Mouse (Mus musculus): ENCODE results near the gene Slc25a26. TPM values are rescaled to one million over a fixed set of nuclear protein-coding genes. Genes with fewer than 3 reads are reported as not detected.

Slc25a26 gene
- polyA plus RNA-seq, 2 experiments: 1.7 to 2.6 TPM

DNA sequence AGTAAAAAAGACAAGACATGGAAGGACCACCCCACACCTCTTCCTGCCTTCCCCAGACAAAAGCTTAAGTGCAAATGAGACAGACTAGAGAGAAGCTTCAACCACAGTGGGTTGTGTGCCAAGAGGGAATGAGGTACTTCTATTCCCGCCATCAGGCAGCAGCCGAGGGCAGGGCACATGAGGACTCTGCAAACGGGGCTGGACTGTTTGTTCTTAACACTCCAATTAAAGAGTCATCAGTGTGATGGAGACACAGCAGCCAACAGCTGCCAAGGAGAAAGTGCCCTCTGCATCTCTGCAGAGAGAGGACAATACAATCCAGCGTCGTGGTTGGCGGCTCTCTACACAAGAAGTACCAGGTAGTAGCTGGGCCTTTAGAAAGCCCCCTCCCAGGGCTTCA lies 128.7 kb downstream of the Slc25a26 start:
- Histone ChIP-seq H3K4me1 (replicated peaks; ENCODE audit: control insufficient read depth in 2 of 2, insufficient read depth in 2 of 2, low read length in 1 of 2) (no peaks in the 10 kb centered on the region), H3K27ac (no peak overlapping the region), H3K27me3 (ENCODE audit: control insufficient read depth, insufficient read depth, low read length) (no peaks in the 10 kb centered on the region), H3K9ac (replicated peaks) (no peak overlapping the region), H3K4me2 (ENCODE audit: low read depth) (no peak overlapping the region), H3K4me3 (ENCODE audit: insufficient read depth in 1 of 2, low read depth in 2 of 2, low read length in 2 of 2) (no peak overlapping the region), H3K36me3 (replicated peaks; ENCODE audit: control insufficient read depth, insufficient read depth, low read depth) (no peaks in the 10 kb centered on the region), H3K9me3 (ENCODE audit: control insufficient read depth, low read length) (no peaks in the 10 kb centered on the region)
- TF ChIP-seq EP300 (IDR thresholded peaks at IDR 0.05; ENCODE audit: low read depth) (no peak), CTCF (IDR thresholded peaks at IDR 0.05; ENCODE audit: low read depth) (no peak)
- no peak for ATAC-seq (ENCODE audit: insufficient read depth)
- WGBS (ENCODE audit: insufficient replicate concordance): 64% methylated on average over 6 of the region's 6 CpGs
- DNase-seq (ENCODE audit: low read depth in 3 of 3, low spot score in 3 of 3): no peak

DNA sequence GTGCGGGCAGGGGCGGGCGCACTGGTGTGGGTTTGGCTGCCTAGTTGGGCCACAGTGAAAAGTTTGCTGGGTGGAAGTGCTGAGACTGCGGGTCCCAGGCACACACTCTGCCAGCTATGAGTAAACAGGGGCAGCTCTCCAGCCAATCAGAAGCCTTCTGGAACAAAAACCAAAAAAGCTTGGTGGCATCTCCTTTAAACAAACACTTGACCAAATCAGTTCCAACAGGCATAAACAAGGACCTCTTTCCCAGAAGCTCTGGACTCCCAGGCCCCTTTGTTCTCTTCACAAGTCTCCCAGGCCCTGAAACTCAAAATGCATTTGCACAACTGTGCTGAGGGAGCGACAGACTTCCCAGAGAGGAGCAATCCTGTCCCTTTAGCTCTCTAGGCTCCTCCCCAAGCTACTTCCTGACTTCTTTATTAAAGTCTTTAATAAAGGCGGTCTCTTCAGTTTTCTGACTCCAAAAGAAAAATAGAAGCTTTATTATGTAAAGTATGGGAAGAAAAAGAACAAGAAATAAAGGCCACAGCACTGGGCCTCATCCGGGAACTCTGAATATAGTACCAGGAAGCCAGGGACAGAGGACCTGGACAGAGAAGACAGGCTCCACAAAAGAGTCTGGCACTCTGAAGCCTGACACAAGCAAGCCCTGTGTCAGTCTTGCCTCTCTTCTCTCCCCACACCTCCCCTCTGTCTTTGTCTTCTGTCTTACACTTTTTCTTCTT lies 131.1 kb downstream of the Slc25a26 start:
- H3K4me1 ChIP-seq (replicated peaks; ENCODE audit: control insufficient read depth in 2 of 2, insufficient read depth in 2 of 2, low read length in 1 of 2): no peaks in the 10 kb centered on the region
- H3K4me3 ChIP-seq (ENCODE audit: insufficient read depth in 1 of 2, low read depth in 2 of 2, low read length in 2 of 2): no peak overlapping the region
- ATAC-seq (ENCODE audit: insufficient read depth): no peak
- no peaks in the 10 kb centered on the region for H3K9me3 ChIP-seq (ENCODE audit: control insufficient read depth, low read length)
- WGBS (ENCODE audit: insufficient replicate concordance): 61% methylated on average over 7 of the region's 7 CpGs
- no peak overlapping the region for H3K27ac ChIP-seq
- no peak for TF ChIP-seq CTCF (IDR thresholded peaks at IDR 0.05; ENCODE audit: low read depth)
- no peak for TF ChIP-seq EP300 (IDR thresholded peaks at IDR 0.05; ENCODE audit: low read depth)
- H3K36me3 ChIP-seq (replicated peaks; ENCODE audit: control insufficient read depth, insufficient read depth, low read depth): no peaks in the 10 kb centered on the region
- no peak for DNase-seq (ENCODE audit: low read depth in 3 of 3, low spot score in 3 of 3)
- H3K4me2 ChIP-seq (ENCODE audit: low read depth): no peak overlapping the region
- H3K27me3 ChIP-seq (ENCODE audit: control insufficient read depth, insufficient read depth, low read length): no peaks in the 10 kb centered on the region
- no peak overlapping the region for H3K9ac ChIP-seq (replicated peaks)

DNA sequence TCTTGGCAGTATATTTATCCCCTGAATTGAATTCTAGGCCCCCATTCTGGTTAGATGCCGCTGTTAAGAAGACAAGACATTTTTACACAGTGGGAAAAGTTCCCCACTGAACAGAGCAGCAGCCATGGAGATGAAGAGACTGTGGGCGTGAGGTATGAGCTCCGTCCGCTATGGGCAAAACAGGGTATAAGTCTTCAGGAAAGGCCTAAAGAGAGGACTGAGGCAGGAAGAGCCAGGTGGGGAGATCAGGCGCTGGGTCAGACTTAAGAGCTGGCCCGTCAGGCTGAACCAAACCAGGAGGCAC lies 131.6 kb downstream of the Slc25a26 start:
- H3K36me3 ChIP-seq (replicated peaks; ENCODE audit: control insufficient read depth, insufficient read depth, low read depth): no peaks in the 10 kb centered on the region
- DNase-seq (ENCODE audit: low read depth in 3 of 3, low spot score in 3 of 3) (no peak), ATAC-seq (ENCODE audit: insufficient read depth) (no peak)
- H3K27me3 ChIP-seq (ENCODE audit: control insufficient read depth, insufficient read depth, low read length): no peaks in the 10 kb centered on the region
- H3K4me1 ChIP-seq (replicated peaks; ENCODE audit: control insufficient read depth in 2 of 2, insufficient read depth in 2 of 2, low read length in 1 of 2): peaks cover 0 to under 1% of the 10 kb centered on the region in 2 experiments; a peak in 1 of 4 replicates
- H3K9me3 ChIP-seq (ENCODE audit: control insufficient read depth, low read length): no peaks in the 10 kb centered on the region
- no peak overlapping the region for H3K4me3 ChIP-seq (ENCODE audit: insufficient read depth in 1 of 2, low read depth in 2 of 2, low read length in 2 of 2)
- 72% methylated on average over 6 of the region's 6 CpGs for WGBS (ENCODE audit: insufficient replicate concordance)
- TF ChIP-seq EP300 (IDR thresholded peaks at IDR 0.05; ENCODE audit: low read depth) (no peak), CTCF (IDR thresholded peaks at IDR 0.05; ENCODE audit: low read depth) (no peak)
- H3K27ac ChIP-seq: no peak overlapping the region
- no peak overlapping the region for H3K4me2 ChIP-seq (ENCODE audit: low read depth)
- no peak overlapping the region for H3K9ac ChIP-seq (replicated peaks)

- Histone ChIP-seq H3K27ac (no peak overlapping the region), H3K4me3 (ENCODE audit: insufficient read depth in 1 of 2, low read depth in 2 of 2, low read length in 2 of 2) (no peak overlapping the region), H3K27me3 (ENCODE audit: control insufficient read depth, insufficient read depth, low read length) (no peaks in the 10 kb centered on the region), H3K4me2 (ENCODE audit: low read depth) (no peak overlapping the region), H3K4me1 (replicated peaks; ENCODE audit: control insufficient read depth in 2 of 2, insufficient read depth in 2 of 2, low read length in 1 of 2) (peaks cover 0 to 2% of the 10 kb centered on the region in 2 experiments; a peak in 1 of 4 replicates), H3K9me3 (ENCODE audit: control insufficient read depth, low read length) (no peaks in the 10 kb centered on the region), H3K9ac (replicated peaks) (no peak overlapping the region), H3K36me3 (replicated peaks; ENCODE audit: control insufficient read depth, insufficient read depth, low read depth) (no peaks in the 10 kb centered on the region)
- TF ChIP-seq CTCF (IDR thresholded peaks at IDR 0.05; ENCODE audit: low read depth) (no peak), EP300 (IDR thresholded peaks at IDR 0.05; ENCODE audit: low read depth) (no peak)
- 44% methylated on average over 4 of the region's 4 CpGs for WGBS (ENCODE audit: insufficient replicate concordance)
- DNase-seq (ENCODE audit: low read depth in 3 of 3, low spot score in 3 of 3) (no peak), ATAC-seq (ENCODE audit: insufficient read depth) (no peak)
These were observed 134.1 kb downstream of the Slc25a26 start for GRCm38 (mm10) chr6:94634274-94634673.

DNA sequence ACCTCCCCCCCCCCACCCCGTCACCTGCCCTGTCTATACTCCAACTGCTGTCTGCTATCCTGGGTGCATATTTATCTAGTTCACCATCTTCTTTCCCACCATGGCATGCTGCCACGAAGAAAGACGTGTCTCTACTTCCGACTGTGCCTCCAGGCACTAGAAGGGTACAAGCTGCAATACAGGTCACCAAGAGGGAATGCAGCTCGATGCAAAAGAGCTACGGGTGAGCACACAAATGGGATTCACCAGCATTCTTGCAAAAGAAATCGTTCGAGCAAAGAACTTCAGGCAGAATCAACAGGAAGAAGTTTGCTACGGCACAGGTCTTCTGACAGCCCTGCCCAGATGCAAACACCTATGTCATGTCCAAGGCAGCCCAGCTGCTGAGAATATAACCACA lies 134.6 kb downstream of the Slc25a26 start:
- WGBS (ENCODE audit: insufficient replicate concordance): 64% methylated on average over 9 of the region's 9 CpGs
- TF ChIP-seq CTCF (IDR thresholded peaks at IDR 0.05; ENCODE audit: low read depth) (no peak), EP300 (IDR thresholded peaks at IDR 0.05; ENCODE audit: low read depth) (no peak)
- Histone ChIP-seq H3K4me2 (ENCODE audit: low read depth) (no peak overlapping the region), H3K36me3 (replicated peaks; ENCODE audit: control insufficient read depth, insufficient read depth, low read depth) (no peaks in the 10 kb centered on the region), H3K9me3 (ENCODE audit: control insufficient read depth, low read length) (no peaks in the 10 kb centered on the region), H3K4me1 (replicated peaks; ENCODE audit: control insufficient read depth in 2 of 2, insufficient read depth in 2 of 2, low read length in 1 of 2) (peaks cover 0 to 2% of the 10 kb centered on the region in 2 experiments; a peak in 1 of 4 replicates), H3K4me3 (ENCODE audit: insufficient read depth in 1 of 2, low read depth in 2 of 2, low read length in 2 of 2) (no peak overlapping the region), H3K27me3 (ENCODE audit: control insufficient read depth, insufficient read depth, low read length) (no peaks in the 10 kb centered on the region), H3K9ac (replicated peaks) (no peak overlapping the region), H3K27ac (no peak overlapping the region)
- DNase-seq (ENCODE audit: low read depth in 3 of 3, low spot score in 3 of 3): no peak
- ATAC-seq (ENCODE audit: insufficient read depth): no peak

All from liver, embryonic 14.5 days (tissue).